7 mouse cellular contexts compared by ENCODE assay signal in genomic region chr11:88204593-88205368, GRCm38 (mm10). TPM values are rescaled to one million over a fixed set of nuclear protein-coding genes. Genes with fewer than 3 reads are reported as not detected.
DNase-seq lines count a peak whose midpoint lies in the region; ATAC-seq and TF ChIP-seq lines count a peak whose summit lies in the region.

No protein-coding gene starts in this region.

- intact Hi-C loops in left cerebral cortex, postnatal 14 days (cut with DNase I), result no loop called here

- no peak overlapping the region for H3K27ac ChIP-seq in neural tube, embryonic 11.5 days (ENCODE audit: low read depth, low read length)
- no peak overlapping the region; the same call in 1 of the 2 replicates for H3K27ac ChIP-seq in embryonic fibroblast, embryonic 13.5 days (ENCODE audit: insufficient read depth, low read length)
- H3K27ac ChIP-seq in intestine, postnatal 0 days (ENCODE audit: low read depth, low read length), result peak overlapping the region; percentile 89

- peak; percentile 20; the same call in 1 of the 2 replicates for ATAC-seq in neural tube, embryonic 11.5 days (ENCODE audit: insufficient read depth, low FRiP score, low TSS enrichment)
- peak; percentile 18 for ATAC-seq in intestine, postnatal 0 days

- no peaks in the 10 kb centered on the region; the same call in 1 of the 2 replicates for H3K36me3 ChIP-seq in neural tube, embryonic 11.5 days (ENCODE audit: control insufficient read depth, insufficient read depth, low read length)
- 0 out of 2 replicates have a peak, but pooled peaks cover 4% of the 10 kb centered on the region for H3K36me3 ChIP-seq in intestine, postnatal 0 days (ENCODE audit: control insufficient read depth, insufficient read depth)
- H3K36me3 ChIP-seq in myocyte (ENCODE audit: control insufficient read depth, insufficient read depth), result peaks cover 3% of the 10 kb centered on the region

- peak overlapping the region; percentile 92 for H3K4me2 ChIP-seq in neural tube, embryonic 11.5 days (ENCODE audit: low read depth)
- H3K4me2 ChIP-seq in intestine, postnatal 0 days (replicated peaks; ENCODE audit: low read depth), result peak overlapping the region; percentile 84
- H3K4me2 ChIP-seq in myocyte (ENCODE audit: low read depth), result peak overlapping the region; percentile 83

- peak overlapping the region; percentile 88 for H3K4me3 ChIP-seq in neural tube, embryonic 11.5 days (ENCODE audit: low read depth, low read length)
- peak overlapping the region; percentile 61 for H3K4me3 ChIP-seq in embryonic fibroblast, embryonic 13.5 days (ENCODE audit: insufficient read depth, low read length)
- H3K4me3 ChIP-seq in intestine, postnatal 0 days (ENCODE audit: low read depth, low read length), result peak overlapping the region; percentile 85
- peak overlapping the region; percentile 96 for H3K4me3 ChIP-seq in myocyte

- TF ChIP-seq CTCF in embryonic fibroblast, embryonic 13.5 days (IDR thresholded peaks at IDR 0.05; ENCODE audit: borderline replicate concordance, insufficient read depth, low read length), result no peak
- TF ChIP-seq CTCF in intestine, postnatal 0 days (IDR thresholded peaks at IDR 0.05; ENCODE audit: low read depth), result no peak

- no peak for TF ChIP-seq POLR2A in embryonic fibroblast, embryonic 13.5 days (IDR thresholded peaks at IDR 0.05; ENCODE audit: low read depth, low read length)
- no peak for TF ChIP-seq POLR2A in myocyte (IDR thresholded peaks at IDR 0.05; ENCODE audit: insufficient read length, low read depth)

- no peaks in the 10 kb centered on the region for H3K27me3 ChIP-seq in neural tube, embryonic 11.5 days (ENCODE audit: control insufficient read depth, insufficient read depth, low read length)
- H3K27me3 ChIP-seq in intestine, postnatal 0 days (replicated peaks; ENCODE audit: control insufficient read depth, insufficient read depth, low read length), result no peaks in the 10 kb centered on the region
- H3K27me3 ChIP-seq in myocyte (ENCODE audit: control insufficient read depth, insufficient read depth, insufficient read length), result no peaks in the 10 kb centered on the region

- H3ac ChIP-seq in myocyte (ENCODE audit: control insufficient read depth, insufficient read length), result peak overlapping the region; percentile 34

- H3K9ac ChIP-seq in neural tube, embryonic 11.5 days (ENCODE audit: low read length), result peak overlapping the region; percentile 81
- H3K9ac ChIP-seq in intestine, postnatal 0 days (ENCODE audit: low read depth, low read length), result peak overlapping the region; percentile 70

- WGBS in neural tube, embryonic 11.5 days, result 33% methylated on average over 30 of the region's 30 CpGs
- whole genome bisulfite sequencing in intestine, postnatal 0 days, result 26% methylated on average over 30 of the region's 30 CpGs

- H3K4me1 ChIP-seq in neural tube, embryonic 11.5 days (ENCODE audit: control insufficient read depth, insufficient read depth, low read length), result peaks cover 14% of the 10 kb centered on the region
- no peaks in the 10 kb centered on the region for H3K4me1 ChIP-seq in embryonic fibroblast, embryonic 13.5 days (ENCODE audit: control insufficient read depth, insufficient read depth, low read length)
- peaks cover 10% of the 10 kb centered on the region for H3K4me1 ChIP-seq in intestine, postnatal 0 days (replicated peaks; ENCODE audit: control insufficient read depth, insufficient read depth, low read length)

- H3K9me3 ChIP-seq in neural tube, embryonic 11.5 days (ENCODE audit: control insufficient read depth, low read length), result no peaks in the 10 kb centered on the region
- H3K9me3 ChIP-seq in intestine, postnatal 0 days (ENCODE audit: control insufficient read depth), result no peaks in the 10 kb centered on the region

- no peak for DNase-seq in neural tube, embryonic 11.5 days (ENCODE audit: low spot score)
- no peak for DNase-seq in neural tube, embryonic 10.5 days (ENCODE audit: extremely low spot score, low spot score)
- no peak for DNase-seq in left cerebral cortex, postnatal 14 days (ENCODE audit: low spot score in 2 of 2)
- DNase-seq in layer of hippocampus, adult 11-12 months (ENCODE audit: low spot score), result no peak

- H3K79me2 ChIP-seq in myocyte (ENCODE audit: control insufficient read depth, insufficient read depth), result peaks cover 13% of the 10 kb centered on the region

TF ChIP-seq in myocyte, 11 proteins besides CTCF, POLR2A, EP300 and RAD21:
- no peak for TF ChIP-seq SRF (IDR thresholded peaks at IDR 0.05; ENCODE audit: control insufficient read depth, insufficient read length, low read depth)
- TF ChIP-seq TCF3 (IDR thresholded peaks at IDR 0.05; ENCODE audit: insufficient read length, low read depth), result no peak
- no peak for TF ChIP-seq USF1 (IDR thresholded peaks at IDR 0.05; ENCODE audit: low read depth)
- TF ChIP-seq E2F4 (IDR thresholded peaks at IDR 0.05; ENCODE audit: insufficient read depth), result no peak
- TF ChIP-seq MAX (IDR thresholded peaks at IDR 0.05; ENCODE audit: low read depth), result no peak
- no peak for TF ChIP-seq POLR2AphosphoS2 (IDR thresholded peaks at IDR 0.05; ENCODE audit: insufficient read length, low read depth)
- no peak for TF ChIP-seq CEBPB (IDR thresholded peaks at IDR 0.05; ENCODE audit: insufficient read depth, poor library complexity, severe bottlenecking)
- TF ChIP-seq TCF12 (IDR thresholded peaks at IDR 0.05; ENCODE audit: insufficient read depth, poor library complexity, severe bottlenecking), result no peak
- no peak for TF ChIP-seq MYOG (IDR thresholded peaks at IDR 0.05; ENCODE audit: control insufficient read depth in 1 of 3, insufficient read depth in 1 of 3, insufficient read length in 2 of 3, low read depth in 2 of 3)
- TF ChIP-seq REST (IDR thresholded peaks at IDR 0.05; ENCODE audit: insufficient read depth, insufficient read length), result no peak
- TF ChIP-seq MYOD1 (IDR thresholded peaks at IDR 0.05; ENCODE audit: control insufficient read depth in 1 of 3, insufficient read length in 2 of 3, low read depth in 2 of 3), result no peak

RNA-seq across cellular contexts. Expression of gene Mrps23, which starts 0.6 kb away (rescaled TPM):
- polyA plus RNA-seq in neural tube, embryonic 11.5 days (2014; fragmentation: Nextera tagmentation; extraction: Ambion mirVana), result 76.3 and 85.5 TPM in 2 replicates
- polyA plus RNA-seq in embryonic fibroblast, embryonic 13.5 days (2011; ENCODE audit: insufficient read length, low read depth, missing spikeins), result 71.7 and 98.7 TPM in 2 replicates
- 54.1 and 59.1 TPM in 2 replicates for polyA plus RNA-seq in intestine, postnatal 0 days (2015; fragmentation: Nextera tagmentation; extraction: Ambion mirVana)
- polyA plus RNA-seq in myocyte (2012; fragmentation: generic; extraction: Trizol), result 319 TPM
- 10 to 100 TPM; 68.6 to 75.4 TPM for total RNA-seq in left cerebral cortex, postnatal 14 days (2021)
